Mouse (Mus musculus): ENCODE measurements around the gene Mtrf1l.

DNA sequence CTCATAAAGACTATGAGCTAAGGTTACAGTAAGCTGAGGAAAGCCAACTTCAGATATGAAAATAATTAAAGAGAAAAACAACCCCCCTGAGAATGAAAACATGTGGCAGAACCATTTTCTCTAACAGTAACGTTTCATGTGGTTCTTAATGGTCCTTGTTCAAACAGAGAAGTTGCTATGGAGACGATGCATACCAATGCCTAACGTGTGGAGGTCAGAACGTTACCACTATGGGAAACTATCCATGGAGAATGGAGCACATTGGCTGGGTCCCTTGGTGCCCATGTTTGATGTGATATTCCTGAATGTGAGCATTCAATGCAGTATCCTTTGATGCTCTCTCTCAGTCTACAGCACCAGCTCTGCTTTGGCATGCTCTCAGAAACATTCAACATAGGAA lies 47.4 kb upstream of the Mtrf1l start:
- TF ChIP-seq EP300 (IDR thresholded peaks at IDR 0.05; ENCODE audit: low read length) (no peak), CTCF (conservative IDR thresholded peaks at IDR 0.05 in 1 of 2, IDR thresholded peaks at IDR 0.05 in 1 of 2; ENCODE audit: low read depth in 2 of 2, low read length in 2 of 2) (no peak), NELFE (IDR thresholded peaks at IDR 0.05; ENCODE audit: low read depth, low read length) (no peak), SIN3A (IDR thresholded peaks at IDR 0.05; ENCODE audit: low read length) (no peak), POLR2A (IDR thresholded peaks at IDR 0.05; ENCODE audit: low read depth, low read length) (no peak), USF2 (conservative IDR thresholded peaks at IDR 0.05; ENCODE audit: low read depth, low read length) (no peak), MAFK (IDR thresholded peaks at IDR 0.05; ENCODE audit: insufficient replicate concordance, low read length) (no peak), ZMIZ1 (IDR thresholded peaks at IDR 0.05; ENCODE audit: low read depth, low read length) (no peak), USF1 (IDR thresholded peaks at IDR 0.05; ENCODE audit: low read depth, low read length) (no peak), TBP (conservative IDR thresholded peaks at IDR 0.05; ENCODE audit: low read depth, low read length) (no peak), BHLHE40 (IDR thresholded peaks at IDR 0.05; ENCODE audit: low read depth, low read length) (no peak), ZKSCAN1 (IDR thresholded peaks at IDR 0.05; ENCODE audit: borderline replicate concordance, low read depth, low read length) (no peak)

Data from CH12.LX (cell line).